Mouse (Mus musculus) embryo, embryonic 9.5 days (tissue): ENCODE measurements at regions not wholly inside any gene's neighbourhood (a gene's known extent, or its start where the extent isn't known, plus 50 kb on each side); places are given as distances from the start of the nearest gene placed in this dataset.

Source experiments
- DNase-seq: peaks from one replicate; pipeline ENCODE4 v3.0.0-alpha.2; 2017; ENCODE audit errors: extremely low spot score

GRCm38 (mm10) chr8:82473266-82473665, 70.2 kb upstream of the Il15 start:
- DNase-seq: no peak

- no peak for DNase-seq
These were observed 68.8 kb upstream of the Il15 start for GRCm38 (mm10) chr8:82471825-82472224.

GRCm38 (mm10) chr8:82469824-82470223, 66.8 kb upstream of the Il15 start:
- DNase-seq: no peak

GRCm38 (mm10) chr8:82462841-82463240, 59.8 kb upstream of the Il15 start:
- no peak for DNase-seq

- DNase-seq: no peak
These were observed 56.0 kb upstream of the Il15 start for GRCm38 (mm10) chr8:82459007-82459406.

- DNase-seq: no peak
These were observed 51.0 kb upstream of the Il15 start for GRCm38 (mm10) chr8:82454056-82454455.
